Mouse (Mus musculus) cerebellum, postnatal 14 days (tissue): ENCODE measurements around the gene Ptcra.
"Not testable (repeated sequence)": the region's sequence is repeated elsewhere in the genome, so short reads cannot be mapped to it uniquely, and the experiment has no call there.

Source experiments
- DNase-seq, 2 experiments: peaks; one replicate each; pipeline ENCODE4 v3.0.0; 2021; ENCODE audit warnings: mixed read lengths in 2 of 2

Ptcra gene

GRCm38 (mm10) chr17:46763544-46763943 is at the start of gene Ptcra:
Ptcra (minus strand) TSS chr17:46763712.
- DNase-seq: no peak

GRCm38 (mm10) chr17:46812442-46812841 is 48.9 kb upstream of the Ptcra start:
- no peak for DNase-seq

GRCm38 (mm10) chr17:46810672-46811071 is 47.2 kb upstream of the Ptcra start:
- no peak for DNase-seq

- no peak for DNase-seq
Observed at GRCm38 (mm10) chr17:46809131-46809830, 45.8 kb upstream of the Ptcra start.

- DNase-seq: no peak
Observed at GRCm38 (mm10) chr17:46808376-46808775, 44.9 kb upstream of the Ptcra start.

GRCm38 (mm10) chr17:46801761-46802160 is 38.2 kb upstream of the Ptcra start:
- DNase-seq: no peak

- DNase-seq: no peak
Observed at GRCm38 (mm10) chr17:46799680-46800079, 36.2 kb upstream of the Ptcra start.

- no peak for DNase-seq
Observed at GRCm38 (mm10) chr17:46797386-46797785, 33.9 kb upstream of the Ptcra start.

GRCm38 (mm10) chr17:46796743-46797142 is 33.2 kb upstream of the Ptcra start:
- DNase-seq: no peak

- DNase-seq: no peak
Observed at GRCm38 (mm10) chr17:46792963-46793362, 29.5 kb upstream of the Ptcra start.

- not testable (repeated sequence) for DNase-seq
Observed at GRCm38 (mm10) chr17:46787974-46788373, 24.5 kb upstream of the Ptcra start.

GRCm38 (mm10) chr17:46786952-46787351 is 23.4 kb upstream of the Ptcra start:
- no peak for DNase-seq

GRCm38 (mm10) chr17:46783222-46783565 is 19.7 kb upstream of the Ptcra start:
- DNase-seq: no peak

- DNase-seq: peak; percentile 93 to 94
Observed at GRCm38 (mm10) chr17:46782341-46783221, 19.1 kb upstream of the Ptcra start, which contains the start of gene Rpl7l1. Rpl7l1 (minus strand) TSS chr17:46782672.

GRCm38 (mm10) chr17:46781876-46782275 is 18.4 kb upstream of the Ptcra start:
- peak in 1 of 2 experiments; percentile 21 for DNase-seq

GRCm38 (mm10) chr17:46776087-46776486 is 12.6 kb upstream of the Ptcra start:
- DNase-seq: no peak

GRCm38 (mm10) chr17:46775070-46775469 is 11.6 kb upstream of the Ptcra start:
- no peak for DNase-seq

GRCm38 (mm10) chr17:46774131-46774472 is 10.6 kb upstream of the Ptcra start:
- no peak for DNase-seq

- peak; percentile 33 to 44 for DNase-seq
Observed at GRCm38 (mm10) chr17:46773278-46774130, 10.0 kb upstream of the Ptcra start.

- DNase-seq: peak; percentile 85 to 88
Observed at GRCm38 (mm10) chr17:46772404-46773277, 9.1 kb upstream of the Ptcra start, which contains the start of gene 2310039H08Rik. 2310039H08Rik (plus strand) TSS chr17:46772635.

GRCm38 (mm10) chr17:46772038-46772403 is 8.5 kb upstream of the Ptcra start:
- no peak for DNase-seq

GRCm38 (mm10) chr17:46771616-46772015 is 8.1 kb upstream of the Ptcra start:
- DNase-seq: peak; percentile 22 to 35
